Mouse (Mus musculus): ENCODE measurements around the gene Ficd.

DNA sequence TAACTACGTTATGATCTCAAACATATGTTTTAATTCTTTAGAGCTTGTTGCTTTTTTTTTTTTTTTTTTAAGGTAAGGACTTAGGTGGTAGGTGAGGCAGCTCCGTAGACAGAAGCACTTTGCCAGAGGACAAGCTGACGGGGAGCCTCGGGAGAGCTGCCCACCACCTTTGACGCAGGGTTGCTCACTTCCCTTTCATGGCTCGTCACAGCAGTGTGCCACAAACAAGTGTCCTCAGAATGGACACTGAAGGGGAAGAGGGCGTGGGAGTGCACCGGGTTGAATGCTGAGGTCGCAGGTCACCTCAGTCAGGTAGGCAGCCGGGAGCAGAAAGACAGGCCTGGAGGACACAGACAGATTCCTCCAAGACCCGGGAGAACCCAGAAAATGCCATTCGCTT is 10.2 kb upstream of the Ficd start:
- TF ChIP-seq POLR2A (IDR thresholded peaks at IDR 0.05; ENCODE audit: insufficient read length, low read depth) (no peak), POLR2AphosphoS2 (IDR thresholded peaks at IDR 0.05; ENCODE audit: insufficient read length, low read depth) (no peak), MYOD1 (IDR thresholded peaks at IDR 0.05; ENCODE audit: control insufficient read depth in 1 of 3, insufficient read length in 2 of 3, low read depth in 2 of 3) (no peak), MAX (IDR thresholded peaks at IDR 0.05; ENCODE audit: low read depth) (no peak), E2F4 (IDR thresholded peaks at IDR 0.05; ENCODE audit: insufficient read depth) (no peak), TCF12 (IDR thresholded peaks at IDR 0.05; ENCODE audit: insufficient read depth, poor library complexity, severe bottlenecking) (no peak), CEBPB (IDR thresholded peaks at IDR 0.05; ENCODE audit: insufficient read depth, poor library complexity, severe bottlenecking) (no peak), USF1 (IDR thresholded peaks at IDR 0.05; ENCODE audit: low read depth) (no peak), MYOG (IDR thresholded peaks at IDR 0.05; ENCODE audit: control insufficient read depth in 1 of 3, insufficient read depth in 1 of 3, insufficient read length in 2 of 3, low read depth in 2 of 3) (no peak), REST (IDR thresholded peaks at IDR 0.05; ENCODE audit: insufficient read depth, insufficient read length) (no peak), SRF (IDR thresholded peaks at IDR 0.05; ENCODE audit: control insufficient read depth, insufficient read length, low read depth) (no peak), TCF3 (IDR thresholded peaks at IDR 0.05; ENCODE audit: insufficient read length, low read depth) (no peak)
